Mouse (Mus musculus) lung, embryonic 16.5 days (tissue): ENCODE measurements around the gene Ppp2r2c. TPM values are rescaled to one million over a fixed set of nuclear protein-coding genes. Genes with fewer than 3 reads are reported as not detected.

Source experiments
- ATAC-seq: fragments of 200-750 bp; cut with Nextera tagmentation; 2 replicates; pipeline ENCODE4 v1.8.0; 2017; ENCODE audit warnings: low read depth, mild to moderate bottlenecking, moderate library complexity
- H3K27ac ChIP-seq: fragments of 300-500 bp; sonication (generic); 2 replicates; pipeline ENCODE4 v1.5.1; 2014; ENCODE audit warnings: mild to moderate bottlenecking, control low read depth, low read length
- H3K27me3 ChIP-seq: fragments of 300-500 bp; sonication (generic); 2 replicates; pipeline ENCODE4 v1.6.1; 2014; ENCODE audit warnings: low read depth, low read length, mixed read lengths; ENCODE audit not compliant: control insufficient read depth, insufficient read depth
- H3K36me3 ChIP-seq: fragments of 300-500 bp; sonication (generic); 2 replicates; pipeline ENCODE4 v1.6.1; 2014; ENCODE audit warnings: low read length; ENCODE audit not compliant: control insufficient read depth, insufficient read depth
- H3K4me1 ChIP-seq: fragments of 300-500 bp; sonication (generic); replicated peaks from 2 replicates; pipeline ENCODE4 v1.6.1; 2014; ENCODE audit warnings: low read length, mixed read lengths; ENCODE audit not compliant: control insufficient read depth, insufficient read depth
- H3K4me2 ChIP-seq: fragments of 300-500 bp; sonication (generic); 2 replicates; pipeline ENCODE4 v1.6.1; 2014; ENCODE audit warnings: low read depth, low read length, control low read depth
- H3K4me3 ChIP-seq: fragments of 300-500 bp; sonication (generic); 2 replicates; pipeline ENCODE4 v1.5.1; 2014; ENCODE audit warnings: mild to moderate bottlenecking, low read length, control low read depth
- H3K9ac ChIP-seq: fragments of 300-500 bp; sonication (generic); 2 replicates; pipeline ENCODE4 v1.6.1; 2014; ENCODE audit warnings: low read length, control low read depth
- H3K9me3 ChIP-seq: fragments of 300-500 bp; sonication (generic); 2 replicates; pipeline ENCODE4 v1.6.1; 2016; ENCODE audit warnings: low read length; ENCODE audit not compliant: control insufficient read depth
- WGBS: fragments of 180-500 bp; shearing (Covaris S2); extraction: QIAGEN DNeasy Blood & Tissue Kit; methylation state at CpG from one replicate; pipeline ENCODE4 v1.1.7; 2014; 5-methylcytosine and 5-hydroxymethylcytosine counted together
- polyA plus RNA-seq: library from polyadenylated mRNA; unstranded; fragments of >200 nt; fragmentation: Nextera tagmentation; extraction: Ambion mirVana; gene quantifications from 2 replicates; pipeline ENCODE4 v1.2.1, GENCODE M21; 2015

Gene Ppp2r2c
- polyA plus RNA-seq, 1 experiment from 2014 or later: 0.10 TPM

GRCm38 (mm10) chr5:36912602-36913310 lies 44.4 kb downstream of the Ppp2r2c start:
- ATAC-seq: no peak
- H3K4me1 ChIP-seq: no peaks in the 10 kb centered on the region
- WGBS: 58% methylated on average over 14 of the region's 14 CpGs

DNA sequence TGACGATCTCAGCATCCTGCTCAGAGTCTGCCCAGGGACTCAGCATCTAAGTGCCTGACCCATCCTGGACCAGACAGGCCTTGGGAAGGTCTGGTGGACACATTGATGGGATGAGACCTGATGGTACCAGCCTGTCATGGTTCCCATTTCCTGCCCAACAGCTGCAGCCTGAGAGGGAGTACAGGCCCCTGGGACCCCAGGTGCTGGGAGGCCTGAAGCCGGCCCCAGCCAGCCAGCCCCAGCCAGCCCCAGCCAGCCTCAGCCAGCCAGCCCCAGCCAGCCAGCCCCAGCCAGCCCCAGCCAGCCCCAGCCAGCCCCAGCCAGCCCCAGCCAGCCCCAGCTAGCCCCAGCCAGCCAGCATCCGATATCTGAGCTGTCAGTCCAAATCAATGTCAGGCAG lies 46.9 kb downstream of the Ppp2r2c start:
- no peaks in the 10 kb centered on the region for H3K4me1 ChIP-seq
- 66% methylated on average over 3 of the region's 3 CpGs for WGBS
- no peak overlapping the region for H3K27ac ChIP-seq
- no peak overlapping the region for H3K9ac ChIP-seq
- no peak overlapping the region for H3K4me3 ChIP-seq
- H3K9me3 ChIP-seq: no peaks in the 10 kb centered on the region
- H3K36me3 ChIP-seq: no peaks in the 10 kb centered on the region
- peaks cover 3% of the 10 kb centered on the region; the same call in 1 of the 2 replicates for H3K27me3 ChIP-seq
- no peak overlapping the region for H3K4me2 ChIP-seq
- no peak for ATAC-seq

More at GRCm38 (mm10) chr5:36912602-36913310, 44.4 kb downstream of the Ppp2r2c start:
- H3K9me3 ChIP-seq: no peaks in the 10 kb centered on the region
- H3K4me3 ChIP-seq: no peak overlapping the region
- H3K27ac ChIP-seq: no peak overlapping the region
- H3K9ac ChIP-seq: no peak overlapping the region
- no peaks in the 10 kb centered on the region for H3K36me3 ChIP-seq
- peaks cover 3% of the 10 kb centered on the region; the same call in 1 of the 2 replicates for H3K27me3 ChIP-seq
- H3K4me2 ChIP-seq: no peak overlapping the region

GRCm38 (mm10) chr5:36916581-36916980 lies 48.3 kb downstream of the Ppp2r2c start:
- Histone ChIP-seq H3K27ac (no peak overlapping the region), H3K4me2 (no peak overlapping the region), H3K4me1 (no peaks in the 10 kb centered on the region), H3K27me3 (0 out of 2 replicates have a peak, but pooled peaks cover 3% of the 10 kb centered on the region), H3K36me3 (no peaks in the 10 kb centered on the region), H3K9ac (no peak overlapping the region), H3K9me3 (no peaks in the 10 kb centered on the region), H3K4me3 (no peak overlapping the region)
- no peak for ATAC-seq
- WGBS: 67% methylated on average over 4 of the region's 4 CpGs

GRCm38 (mm10) chr5:36917245-36917644 lies 48.9 kb downstream of the Ppp2r2c start:
- Histone ChIP-seq H3K36me3 (no peaks in the 10 kb centered on the region), H3K9me3 (no peaks in the 10 kb centered on the region), H3K9ac (no peak overlapping the region), H3K4me2 (no peak overlapping the region), H3K27ac (no peak overlapping the region), H3K4me3 (no peak overlapping the region), H3K27me3 (no peaks in the 10 kb centered on the region), H3K4me1 (no peaks in the 10 kb centered on the region)
- ATAC-seq: no peak
- 77% methylated on average over 4 of the region's 4 CpGs for WGBS

- 76% methylated on average over 7 of the region's 7 CpGs for WGBS
- Histone ChIP-seq H3K4me2 (no peak overlapping the region), H3K36me3 (no peaks in the 10 kb centered on the region), H3K27me3 (no peaks in the 10 kb centered on the region), H3K9ac (no peak overlapping the region), H3K27ac (no peak overlapping the region), H3K4me1 (no peaks in the 10 kb centered on the region), H3K4me3 (no peak overlapping the region), H3K9me3 (no peaks in the 10 kb centered on the region)
- peak; percentile 10; the same call in 1 of the 2 replicates for ATAC-seq
Observed at GRCm38 (mm10) chr5:36918016-36918415, 49.7 kb downstream of the Ppp2r2c start.

- Histone ChIP-seq H3K4me2 (no peak overlapping the region), H3K9ac (no peak overlapping the region), H3K36me3 (no peaks in the 10 kb centered on the region), H3K9me3 (no peaks in the 10 kb centered on the region), H3K27ac (no peak overlapping the region), H3K27me3 (no peaks in the 10 kb centered on the region), H3K4me3 (no peak overlapping the region), H3K4me1 (no peaks in the 10 kb centered on the region)
- WGBS: 53% methylated on average over 1 of the region's 1 CpGs
- no peak for ATAC-seq
Observed at GRCm38 (mm10) chr5:36920072-36920471, 51.8 kb downstream of the Ppp2r2c start.

GRCm38 (mm10) chr5:36921871-36922270 lies 53.6 kb downstream of the Ppp2r2c start:
- Histone ChIP-seq H3K9me3 (no peaks in the 10 kb centered on the region), H3K4me3 (no peak overlapping the region)
- WGBS: 89% methylated on average over 1 of the region's 1 CpGs

GRCm38 (mm10) chr5:36922811-36923210 lies 54.5 kb downstream of the Ppp2r2c start:
- H3K9me3 ChIP-seq: no peaks in the 10 kb centered on the region
- no peak overlapping the region for H3K27ac ChIP-seq
- no peak overlapping the region for H3K4me3 ChIP-seq
- 53% methylated on average over 10 of the region's 10 CpGs for WGBS
- H3K9ac ChIP-seq: no peak overlapping the region
- ATAC-seq: no peak
- no peak overlapping the region for H3K4me2 ChIP-seq
- no peaks in the 10 kb centered on the region for H3K4me1 ChIP-seq
- no peaks in the 10 kb centered on the region for H3K36me3 ChIP-seq
- H3K27me3 ChIP-seq: no peaks in the 10 kb centered on the region

More at GRCm38 (mm10) chr5:36921871-36922270, 53.6 kb downstream of the Ppp2r2c start:
- Histone ChIP-seq H3K4me2 (no peak overlapping the region), H3K36me3 (no peaks in the 10 kb centered on the region), H3K9ac (no peak overlapping the region), H3K27ac (no peak overlapping the region), H3K27me3 (no peaks in the 10 kb centered on the region), H3K4me1 (no peaks in the 10 kb centered on the region)
- ATAC-seq: no peak

GRCm38 (mm10) chr5:36923826-36924700 lies 55.8 kb downstream of the Ppp2r2c start:
- no peak overlapping the region for H3K4me2 ChIP-seq

More at GRCm38 (mm10) chr5:36923826-36924700, 55.8 kb downstream of the Ppp2r2c start:
- no peak overlapping the region for H3K4me3 ChIP-seq
- WGBS: 26% methylated on average over 11 of the region's 11 CpGs
- no peaks in the 10 kb centered on the region for H3K4me1 ChIP-seq
- H3K9ac ChIP-seq: no peak overlapping the region
- no peaks in the 10 kb centered on the region for H3K9me3 ChIP-seq
- H3K36me3 ChIP-seq: no peaks in the 10 kb centered on the region
- H3K27me3 ChIP-seq: no peaks in the 10 kb centered on the region
- H3K27ac ChIP-seq: no peak overlapping the region
- ATAC-seq: no peak
